Mouse (Mus musculus): ENCODE results near the gene Rptor.

The Rptor gene

DNA sequence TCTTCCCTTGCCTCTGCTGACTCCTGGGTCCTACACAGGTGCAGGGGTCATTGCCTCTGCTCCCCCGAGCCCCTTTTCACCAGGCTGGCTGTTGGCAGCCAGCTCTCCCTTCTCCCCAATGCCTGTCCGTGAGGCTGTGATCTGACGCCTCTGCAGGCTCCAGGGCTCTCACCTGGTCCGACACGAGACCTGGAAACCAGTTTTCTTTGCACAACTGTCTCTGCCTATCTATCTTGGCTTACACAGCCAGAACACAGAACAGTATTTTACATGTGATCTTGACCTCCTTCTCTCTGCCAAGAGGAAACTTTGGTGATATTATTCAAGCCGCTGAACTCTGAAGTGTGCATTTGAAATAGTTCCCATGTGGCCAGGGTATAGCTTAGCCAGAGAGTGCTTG lies 151.8 kb downstream of the Rptor start:
- DNase-seq = no peak

DNA sequence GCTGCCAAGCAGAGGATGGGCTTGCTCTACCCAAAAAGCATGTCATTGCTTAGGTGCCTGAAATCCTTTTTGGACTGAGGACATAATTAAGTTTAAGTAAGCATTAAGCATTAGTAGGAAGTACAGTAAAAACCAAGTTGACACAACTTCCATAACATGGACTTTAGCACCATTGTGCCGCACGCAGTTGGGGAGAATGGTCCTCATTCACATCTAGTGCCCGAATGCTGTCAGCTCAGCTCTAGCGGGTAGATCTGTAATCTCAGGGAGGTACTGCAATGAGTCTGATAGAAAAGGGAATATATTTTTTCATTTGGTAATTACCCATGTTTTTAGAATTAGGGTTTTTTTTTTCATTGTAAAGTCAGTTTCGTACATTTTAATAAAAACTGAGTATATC lies 155.5 kb downstream of the Rptor start:
- DNase-seq = no peak

DNA sequence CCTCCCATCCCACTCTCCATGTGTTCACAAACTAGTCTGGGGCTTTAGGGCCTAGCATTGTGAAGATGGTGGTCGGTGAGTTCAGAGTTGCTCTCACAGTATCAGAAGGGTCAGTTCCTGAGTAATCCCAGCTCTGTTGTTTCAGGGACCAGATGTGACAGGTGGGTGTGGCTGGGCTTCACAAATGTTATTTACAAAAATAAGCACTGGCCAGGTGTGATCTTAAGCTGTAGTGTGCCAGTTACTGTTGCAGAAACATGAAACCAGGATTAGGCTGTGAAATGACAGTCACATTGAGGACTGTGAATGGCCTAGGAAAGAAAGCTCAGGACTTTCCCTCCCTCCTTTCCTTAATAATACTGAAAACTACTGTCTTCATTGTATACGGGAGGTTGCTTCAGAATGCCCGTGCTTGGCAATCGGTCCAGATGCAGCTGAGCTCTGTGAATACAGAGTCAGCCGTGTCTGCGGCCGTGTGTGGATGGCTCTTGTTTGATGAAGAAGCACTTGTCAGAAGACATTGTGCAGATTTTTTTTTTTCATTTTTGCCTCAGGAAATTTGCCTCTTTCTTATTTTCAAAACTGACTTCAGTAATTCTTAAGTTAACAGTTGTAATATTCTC lies 156.1 kb downstream of the Rptor start:
- no peak for DNase-seq

- DNase-seq = no peak
Observed at GRCm38 (mm10) chr11:119762911-119763310, 160.2 kb downstream of the Rptor start.

DNA sequence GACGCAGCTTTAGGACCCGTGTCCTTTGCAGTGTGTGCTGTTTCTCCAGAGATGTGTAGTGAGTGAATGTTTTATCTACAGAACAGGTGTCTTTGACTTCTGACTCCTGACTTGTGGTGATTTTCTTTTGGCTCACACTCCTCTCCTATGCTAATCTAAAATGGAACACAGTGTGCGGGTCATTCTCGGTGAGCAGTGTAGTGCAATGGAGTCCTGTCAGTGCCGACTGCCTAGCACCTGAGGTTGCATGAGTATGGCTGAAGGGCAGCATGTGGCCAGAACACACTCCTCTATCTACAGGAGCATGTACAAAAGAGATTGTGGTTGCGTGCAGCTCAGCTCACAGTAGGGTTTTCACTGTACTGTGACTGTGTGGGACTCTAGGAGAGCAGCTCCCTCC lies 163.3 kb downstream of the Rptor start:
- no peak for DNase-seq

- peak; percentile 73 for DNase-seq
Observed at GRCm38 (mm10) chr11:119766782-119767459, 164.2 kb downstream of the Rptor start.

DNA sequence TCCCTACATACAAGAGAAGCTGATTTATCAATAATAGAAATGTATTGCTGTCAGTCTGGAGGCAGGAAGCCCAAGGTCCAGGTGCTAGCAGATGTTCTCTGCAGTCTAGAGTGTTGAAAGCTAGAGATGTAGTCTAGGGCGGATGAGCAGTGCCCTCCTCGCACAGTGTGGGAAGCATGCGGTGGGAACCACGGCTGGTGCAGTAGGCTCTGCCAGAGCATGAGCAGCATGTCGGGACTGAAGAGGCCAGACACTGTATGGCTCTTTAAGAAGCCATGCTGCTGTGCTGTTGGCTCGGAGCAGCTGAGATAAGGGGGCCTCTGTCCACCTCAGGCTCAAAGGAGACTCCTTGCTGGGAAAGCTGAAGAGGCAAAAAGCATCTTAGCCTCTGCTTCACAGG lies 164.8 kb downstream of the Rptor start:
- no peak for DNase-seq

DNA sequence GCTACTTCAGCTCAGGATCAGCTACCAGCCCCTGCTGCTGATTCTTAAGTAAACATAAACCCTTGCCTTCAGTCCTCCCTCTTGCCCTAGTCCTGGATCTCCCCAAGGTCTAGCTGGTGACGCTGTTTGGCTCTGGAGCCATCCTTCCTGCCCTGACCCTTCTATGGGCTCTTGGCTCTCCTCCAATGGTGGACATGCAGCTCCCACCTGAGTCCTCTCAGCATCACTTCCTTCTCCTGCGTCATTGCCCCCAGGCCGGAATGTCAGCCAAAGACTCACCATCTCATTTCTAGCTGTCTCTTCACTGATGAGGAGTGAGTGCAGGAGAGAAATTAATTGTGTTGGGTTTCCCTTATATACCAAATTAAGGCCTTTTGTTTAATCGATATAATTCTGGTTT lies 165.8 kb downstream of the Rptor start:
- no peak for DNase-seq

DNA sequence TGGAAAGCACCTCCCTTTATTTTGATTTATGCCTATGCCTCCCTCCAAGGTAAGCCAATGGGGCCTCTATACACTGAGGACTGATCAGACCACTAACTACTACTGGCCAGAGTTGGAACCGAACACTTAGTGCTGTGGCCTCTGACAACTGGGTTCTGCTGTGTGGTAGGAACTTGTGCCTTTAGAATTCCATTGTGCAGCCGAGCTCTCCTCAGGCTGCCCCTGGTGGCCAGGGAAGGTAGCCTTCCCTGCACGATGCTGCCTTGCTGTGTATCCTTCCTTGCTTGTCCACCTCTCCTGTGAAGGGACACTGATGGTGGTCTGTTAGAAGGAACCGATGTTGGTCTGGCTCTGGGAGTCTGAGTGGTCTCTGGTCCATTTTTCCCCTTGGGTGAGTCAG lies 167.0 kb downstream of the Rptor start:
- DNase-seq = no peak

GRCm38 (mm10) chr11:119770985-119771384 lies 168.3 kb downstream of the Rptor start:
- DNase-seq = no peak

DNA sequence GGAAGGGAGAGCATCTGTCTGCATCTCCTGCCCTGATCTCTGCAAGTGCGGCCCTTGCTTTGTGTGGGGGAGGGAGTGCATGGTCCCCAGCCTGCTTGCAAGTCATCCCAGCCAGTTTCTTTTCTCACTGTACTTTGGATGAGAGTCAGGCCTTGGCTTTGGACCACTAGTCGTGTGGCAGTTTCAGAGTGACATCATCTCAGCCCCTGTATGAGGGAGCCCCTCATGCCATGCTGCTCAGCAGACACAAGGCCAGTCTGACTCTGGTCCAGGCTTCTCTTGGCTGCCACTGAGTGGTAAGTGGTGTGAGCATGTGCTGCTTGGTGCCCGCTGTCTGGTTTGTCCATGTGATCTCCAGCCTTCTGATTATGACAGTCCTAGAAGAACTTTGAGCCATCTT lies 170.2 kb downstream of the Rptor start:
- DNase-seq = peak; percentile 63

DNA sequence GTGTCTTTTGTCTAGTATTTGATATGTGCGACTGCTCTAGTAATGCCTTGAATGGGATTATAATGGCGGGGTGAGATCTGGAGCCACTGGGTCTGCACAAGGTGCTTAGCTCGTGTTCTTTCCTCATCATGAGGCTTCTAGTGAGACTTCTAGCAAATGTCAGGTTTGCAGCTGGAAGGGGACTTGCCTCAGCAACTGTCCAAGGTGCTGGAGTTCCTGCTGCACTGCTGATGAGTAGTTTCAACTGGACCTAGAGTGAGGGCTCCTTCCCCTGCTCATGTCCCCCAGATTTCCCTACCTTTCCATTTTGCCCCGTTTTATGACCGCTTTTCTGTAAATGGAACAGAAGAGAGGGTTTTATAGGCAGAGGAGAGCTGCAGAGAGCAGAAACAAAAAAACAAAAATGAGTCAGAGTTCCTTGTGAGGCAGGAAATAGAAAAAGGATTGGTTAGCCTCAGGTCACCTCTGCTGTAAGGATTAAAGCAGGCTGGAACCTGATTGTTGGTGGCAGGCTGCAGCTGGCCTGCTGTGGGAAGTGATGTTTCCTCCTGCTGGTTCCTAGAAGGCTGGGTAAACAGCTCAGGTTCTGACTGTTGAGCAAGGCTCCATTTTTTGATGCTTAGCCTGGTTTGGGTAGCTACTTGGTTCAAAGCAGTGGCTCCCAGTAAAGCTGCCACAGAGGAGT lies 172.5 kb downstream of the Rptor start:
- no peak for DNase-seq

GRCm38 (mm10) chr11:119777236-119777635 lies 174.5 kb downstream of the Rptor start:
- peak; percentile 63 for DNase-seq

GRCm38 (mm10) chr11:119777872-119778271 lies 175.2 kb downstream of the Rptor start:
- no peak for DNase-seq

DNA sequence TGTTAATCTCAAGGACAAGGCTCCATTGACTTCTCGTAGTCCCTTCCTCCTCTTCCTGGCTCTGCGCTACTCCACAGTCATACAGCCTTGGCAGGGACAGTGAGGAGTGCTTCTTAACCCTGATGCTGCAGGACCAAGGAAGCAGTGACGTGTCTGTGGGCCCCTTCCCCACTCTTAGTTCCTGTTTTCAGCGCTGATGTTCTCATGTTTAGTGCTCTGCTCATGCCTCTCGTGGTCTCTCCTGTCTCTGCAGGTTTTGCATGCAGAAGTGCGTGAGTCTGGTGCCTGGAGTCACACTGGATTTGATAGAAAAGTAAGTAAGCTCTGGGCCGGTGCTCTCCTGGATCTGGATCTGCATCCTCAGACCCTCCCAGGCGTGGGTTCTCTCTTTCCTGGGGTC lies 177.6 kb downstream of the Rptor start:
- DNase-seq = no peak

GRCm38 (mm10) chr11:119781165-119781564 lies 178.5 kb downstream of the Rptor start:
- no peak for DNase-seq

- peak; percentile 47 for DNase-seq
Observed at GRCm38 (mm10) chr11:119781726-119782125, 179.0 kb downstream of the Rptor start.

- DNase-seq = no peak
Observed at GRCm38 (mm10) chr11:119783653-119784052, 180.9 kb downstream of the Rptor start.

GRCm38 (mm10) chr11:119784672-119785341 lies 182.1 kb downstream of the Rptor start:
- no peak for DNase-seq

- DNase-seq = no peak
Observed at GRCm38 (mm10) chr11:119785661-119786384, 183.1 kb downstream of the Rptor start.

- DNase-seq = no peak
Observed at GRCm38 (mm10) chr11:119786385-119786880, 183.7 kb downstream of the Rptor start.

DNA sequence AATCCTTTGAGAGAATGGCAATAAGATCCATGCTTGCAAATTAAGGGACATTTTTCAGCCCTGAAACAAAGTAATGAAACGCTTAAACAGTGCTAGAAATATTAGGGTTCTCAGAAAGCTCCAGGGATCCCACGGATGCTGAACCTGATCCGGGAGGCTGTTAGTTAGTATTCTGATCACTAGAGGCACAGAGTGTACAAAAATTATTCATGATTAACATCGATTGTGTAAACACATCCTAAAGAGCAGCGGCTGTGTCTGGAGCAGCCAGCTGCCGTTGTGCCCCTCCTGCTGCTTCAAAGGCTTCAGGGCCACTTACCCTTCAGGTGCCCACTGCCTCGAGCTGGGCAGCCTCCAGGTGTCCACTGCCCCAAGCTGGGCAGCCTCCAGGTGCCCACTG lies 185.8 kb downstream of the Rptor start:
- DNase-seq = no peak
